Mouse (Mus musculus) embryonic facial prominence, embryonic 10.5 days (tissue): ENCODE results near the gene Cd6. TPM values are rescaled to one million over a fixed set of nuclear protein-coding genes. Genes with fewer than 3 reads are reported as not detected.

Experiments
- DNase-seq: peaks from one replicate; pipeline ENCODE4 v3.0.0-alpha.2; 2017; ENCODE audit warnings: low spot score
- H3K27ac ChIP-seq: fragments of 300-500 bp; sonication (generic); replicated peaks from 2 replicates; pipeline ENCODE4 v1.5.1; 2016; ENCODE audit warnings: mild to moderate bottlenecking
- H3K27me3 ChIP-seq: fragments of 300-500 bp; sonication (generic); replicated peaks from 2 replicates; pipeline ENCODE4 v1.6.1; 2016; ENCODE audit warnings: low read depth, mild to moderate bottlenecking; ENCODE audit not compliant: poor library complexity, severe bottlenecking
- H3K36me3 ChIP-seq: fragments of 300-500 bp; sonication (generic); replicated peaks from 2 replicates; pipeline ENCODE4 v1.6.1; 2016; ENCODE audit warnings: mild to moderate bottlenecking, moderate library complexity
- H3K4me1 ChIP-seq: fragments of 300-500 bp; sonication (generic); 2 replicates; pipeline ENCODE4 v1.6.1; 2016
- H3K4me3 ChIP-seq: fragments of 300-500 bp; sonication (generic); 2 replicates; pipeline ENCODE4 v1.5.1; 2016; ENCODE audit warnings: mild to moderate bottlenecking, moderate library complexity
- H3K9me3 ChIP-seq: fragments of 300-500 bp; sonication (generic); 2 replicates; pipeline ENCODE4 v1.6.1; 2016; ENCODE audit warnings: mild to moderate bottlenecking
- WGBS: fragments of 180-500 bp; shearing (Covaris S2); methylation state at CpG from one replicate; pipeline ENCODE4 v1.1.7; 2016; 5-methylcytosine and 5-hydroxymethylcytosine counted together
- polyA plus RNA-seq: library from polyadenylated mRNA; unstranded; fragments of >200 nt; fragmentation: Nextera tagmentation; extraction: Ambion mirVana; gene quantifications from 2 replicates; pipeline ENCODE4 v1.2.1, GENCODE M21; 2016

The Cd6 gene
- polyA plus RNA-seq, 1 experiment from 2014 or later: 0.15 TPM

DNA sequence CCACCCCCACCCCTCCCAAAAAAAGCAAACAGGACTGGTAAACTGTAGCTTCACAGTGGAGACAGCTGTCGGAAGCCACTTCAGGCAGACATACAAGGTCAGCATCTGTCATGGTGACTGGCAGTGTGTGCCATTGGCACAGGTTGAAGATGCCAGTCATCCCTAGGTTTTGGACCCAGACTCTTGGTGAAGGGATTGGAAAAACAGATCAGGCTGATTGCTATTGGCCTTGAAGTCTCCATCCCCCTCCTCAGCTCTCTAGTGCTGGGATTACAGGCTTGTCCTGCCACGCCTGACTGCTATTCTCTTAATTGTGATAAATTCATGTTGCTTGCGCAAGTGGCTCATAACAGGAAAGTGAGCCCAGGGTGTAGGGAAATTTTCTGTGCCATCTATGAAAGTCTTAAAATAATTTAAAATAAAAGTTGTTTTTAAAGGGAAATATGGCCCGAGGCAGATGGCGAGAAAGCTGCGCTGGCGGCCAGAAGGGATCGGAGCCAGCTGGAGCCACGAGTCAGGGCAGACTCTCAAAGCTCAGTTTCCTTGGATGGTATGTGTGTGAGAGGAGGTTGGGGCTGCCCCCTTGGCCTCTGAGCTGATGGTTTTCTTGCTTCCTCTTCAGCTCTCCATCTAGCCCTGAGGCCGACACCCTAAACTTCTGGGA, 44.9 kb downstream of the Cd6 start:
- H3K4me1 ChIP-seq: peaks cover 48% of the 10 kb centered on the region
- no peaks in the 10 kb centered on the region for H3K27me3 ChIP-seq
- no peak for DNase-seq
- H3K36me3 ChIP-seq: no peaks in the 10 kb centered on the region
- no peaks in the 10 kb centered on the region for H3K9me3 ChIP-seq
- no peak overlapping the region for H3K4me3 ChIP-seq
- WGBS: 72% methylated on average over 10 of the region's 10 CpGs
- no peak overlapping the region for H3K27ac ChIP-seq

DNA sequence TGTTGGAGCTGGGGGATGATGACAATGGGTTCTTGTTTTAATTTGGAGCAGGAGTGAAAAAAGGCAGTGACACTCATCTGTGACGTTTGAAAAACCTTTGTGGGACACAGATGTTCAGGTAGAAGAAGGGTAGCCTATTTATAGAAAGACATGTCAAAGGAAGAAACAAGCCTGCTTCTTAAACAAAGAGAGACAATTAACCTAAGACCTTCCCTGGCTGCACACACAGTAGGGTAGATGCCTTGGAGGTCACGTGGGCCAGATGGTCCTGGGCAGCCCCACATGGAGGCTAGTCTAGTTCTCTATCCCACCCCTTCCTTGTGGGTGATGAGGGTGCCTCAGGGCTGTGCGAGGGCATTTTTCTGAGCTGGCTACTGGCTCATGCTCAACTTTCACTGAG, 45.8 kb downstream of the Cd6 start:
- Histone ChIP-seq H3K4me3 (no peak overlapping the region), H3K9me3 (no peaks in the 10 kb centered on the region), H3K27me3 (no peaks in the 10 kb centered on the region), H3K27ac (no peak overlapping the region), H3K36me3 (no peaks in the 10 kb centered on the region), H3K4me1 (peaks cover 42% of the 10 kb centered on the region)
- 26% methylated on average over 3 of the region's 3 CpGs for WGBS
- DNase-seq: no peak

DNA sequence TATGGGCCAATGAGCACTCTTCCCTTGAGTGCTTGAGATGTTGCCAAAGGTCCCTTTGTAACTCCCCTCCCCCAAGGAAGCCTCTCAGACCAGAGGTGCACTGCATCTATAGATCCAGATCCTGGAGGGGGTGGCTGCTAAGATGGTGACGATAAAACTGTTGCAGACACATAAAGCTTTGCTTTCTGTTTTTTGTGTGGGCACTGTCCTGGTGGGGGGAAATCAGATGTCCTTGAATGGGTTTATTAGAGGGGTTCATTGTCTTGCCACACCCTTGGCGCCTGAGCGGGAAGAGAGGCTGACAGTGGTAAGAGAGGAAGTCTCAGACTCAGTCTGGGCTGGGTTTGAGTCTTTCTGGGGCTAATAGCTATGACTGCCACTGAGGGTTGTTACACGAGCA, 46.7 kb downstream of the Cd6 start:
- Histone ChIP-seq H3K27ac (no peak overlapping the region), H3K4me3 (no peak overlapping the region)
- 85% methylated on average over 4 of the region's 4 CpGs for WGBS

DNA sequence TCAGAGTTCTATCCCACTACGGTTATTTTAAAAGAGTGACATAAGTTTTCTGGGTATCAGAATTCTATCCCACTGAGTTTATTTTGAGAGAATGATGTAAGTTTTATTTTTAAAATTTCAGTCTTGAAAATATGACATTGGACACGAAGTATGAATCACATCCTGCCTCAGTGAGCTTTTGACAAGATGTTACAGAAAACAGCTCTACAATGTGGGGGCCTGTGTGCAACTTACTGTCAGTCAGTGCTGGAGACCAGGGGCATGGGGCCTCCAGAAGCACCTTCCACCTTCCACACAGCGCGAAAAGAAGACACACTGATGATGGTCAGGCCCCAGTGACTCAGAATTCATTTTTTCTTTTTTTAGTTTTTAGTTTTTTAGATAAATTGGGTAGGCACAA, 48.2 kb downstream of the Cd6 start:
- Histone ChIP-seq H3K27ac (no peak overlapping the region), H3K4me3 (no peak overlapping the region), H3K27me3 (no peaks in the 10 kb centered on the region), H3K36me3 (no peaks in the 10 kb centered on the region), H3K4me1 (peaks cover 41% of the 10 kb centered on the region), H3K9me3 (no peaks in the 10 kb centered on the region)
- DNase-seq: no peak
- 89% methylated on average over 4 of the region's 4 CpGs for WGBS

More for the DNA sequence above, 46.7 kb downstream of the Cd6 start:
- no peak for DNase-seq
- Histone ChIP-seq H3K4me1 (peaks cover 42% of the 10 kb centered on the region), H3K27me3 (no peaks in the 10 kb centered on the region), H3K9me3 (no peaks in the 10 kb centered on the region), H3K36me3 (no peaks in the 10 kb centered on the region)

DNA sequence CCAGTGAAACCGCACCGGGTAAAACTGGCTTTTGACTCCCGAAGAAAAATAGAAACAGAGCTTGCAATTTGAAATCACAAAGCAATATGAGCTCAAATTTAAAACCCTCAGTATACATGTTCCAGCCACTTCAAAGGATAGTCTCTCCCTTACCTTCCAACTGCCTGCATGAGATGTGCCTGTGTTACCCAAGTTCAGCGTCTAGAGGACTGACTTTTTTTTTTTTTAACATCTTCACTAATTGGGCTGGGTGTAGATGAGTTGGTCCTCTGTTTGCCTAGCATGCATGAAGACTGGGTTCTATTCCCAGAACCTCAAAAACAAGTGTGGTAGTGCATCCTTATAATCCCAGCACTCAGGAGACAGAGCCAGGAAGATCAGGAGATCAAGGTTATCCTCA, 53.0 kb downstream of the Cd6 start:
- Histone ChIP-seq H3K27ac (no peak overlapping the region), H3K27me3 (0 out of 2 replicates have a peak, but pooled peaks cover 5% of the 10 kb centered on the region), H3K4me3 (no peak overlapping the region), H3K36me3 (no peaks in the 10 kb centered on the region), H3K4me1 (no peaks in the 10 kb centered on the region), H3K9me3 (no peaks in the 10 kb centered on the region)
- no peak for DNase-seq
- WGBS: 91% methylated on average over 4 of the region's 4 CpGs

DNA sequence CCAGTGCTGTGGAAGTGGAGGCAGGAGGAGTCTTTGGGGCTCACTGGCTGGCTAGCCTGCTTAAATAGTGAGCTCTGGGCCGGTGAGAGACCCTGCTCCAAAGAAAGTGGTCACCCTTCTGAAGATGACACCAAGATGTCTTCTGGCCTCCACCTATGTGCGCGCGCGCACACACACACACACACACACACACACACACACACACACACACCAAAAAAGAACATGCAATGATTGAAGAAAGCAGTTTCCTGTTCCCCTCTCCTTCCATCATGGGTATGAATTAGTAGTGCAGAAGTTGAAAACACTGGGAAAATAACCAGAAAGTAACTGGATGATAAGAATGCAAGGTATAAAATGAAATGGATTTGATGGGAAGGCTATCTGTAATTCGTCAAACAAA, 55.7 kb downstream of the Cd6 start:
- Histone ChIP-seq H3K36me3 (no peaks in the 10 kb centered on the region), H3K4me3 (no peak overlapping the region), H3K27me3 (0 out of 2 replicates have a peak, but pooled peaks cover 5% of the 10 kb centered on the region), H3K9me3 (no peaks in the 10 kb centered on the region), H3K4me1 (no peaks in the 10 kb centered on the region), H3K27ac (no peak overlapping the region)
- DNase-seq: no peak
- 94% methylated on average over 6 of the region's 6 CpGs for WGBS

DNA sequence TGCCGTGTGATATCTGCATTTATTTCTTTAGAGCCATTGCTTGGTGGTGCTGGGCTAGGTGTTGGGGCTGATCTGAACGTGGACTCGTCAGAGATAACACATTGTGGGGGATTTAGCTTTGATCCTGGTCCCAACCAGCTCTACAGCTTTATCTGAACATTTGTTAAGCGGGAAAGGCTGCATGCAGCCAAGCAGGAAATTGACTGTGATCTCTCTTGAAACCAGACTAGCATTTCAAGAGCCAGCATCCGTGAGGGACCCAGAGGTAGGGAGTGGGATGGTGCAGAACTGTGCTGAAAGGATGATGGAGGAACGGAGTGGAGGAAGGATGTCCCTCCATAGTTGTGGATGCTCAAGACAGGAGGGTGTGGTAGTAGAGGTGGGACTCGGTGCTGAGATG, 56.5 kb downstream of the Cd6 start:
- Histone ChIP-seq H3K4me3 (no peak overlapping the region), H3K27me3 (0 out of 2 replicates have a peak, but pooled peaks cover 5% of the 10 kb centered on the region), H3K9me3 (no peaks in the 10 kb centered on the region), H3K36me3 (no peaks in the 10 kb centered on the region), H3K4me1 (no peaks in the 10 kb centered on the region), H3K27ac (no peak overlapping the region)
- WGBS: 80% methylated on average over 7 of the region's 7 CpGs
- DNase-seq: no peak

DNA sequence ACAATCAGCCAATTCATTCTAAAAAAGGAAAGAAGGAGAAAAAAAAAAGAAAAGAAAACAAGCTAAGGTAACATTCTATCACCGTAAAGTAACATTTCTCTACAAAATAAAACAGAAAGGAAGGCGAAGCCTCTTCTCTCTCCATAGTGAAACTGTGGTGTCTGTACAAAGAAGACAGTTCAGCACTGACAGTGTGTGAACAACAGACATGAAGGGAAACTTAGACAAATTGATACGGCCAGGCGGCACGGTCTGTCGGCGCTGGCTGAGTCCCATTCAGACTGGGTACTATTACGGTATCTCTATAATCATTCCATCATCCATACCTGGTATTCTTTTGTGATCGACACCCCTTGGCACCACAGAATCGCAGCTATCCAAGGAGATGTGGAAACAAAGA, 57.0 kb downstream of the Cd6 start:
- H3K27ac ChIP-seq: no peak overlapping the region
- 0 out of 2 replicates have a peak, but pooled peaks cover 5% of the 10 kb centered on the region for H3K27me3 ChIP-seq
- H3K36me3 ChIP-seq: no peaks in the 10 kb centered on the region
- H3K4me3 ChIP-seq: no peak overlapping the region
- H3K9me3 ChIP-seq: no peaks in the 10 kb centered on the region
- DNase-seq: no peak
- no peaks in the 10 kb centered on the region for H3K4me1 ChIP-seq
- 93% methylated on average over 10 of the region's 10 CpGs for WGBS

DNA sequence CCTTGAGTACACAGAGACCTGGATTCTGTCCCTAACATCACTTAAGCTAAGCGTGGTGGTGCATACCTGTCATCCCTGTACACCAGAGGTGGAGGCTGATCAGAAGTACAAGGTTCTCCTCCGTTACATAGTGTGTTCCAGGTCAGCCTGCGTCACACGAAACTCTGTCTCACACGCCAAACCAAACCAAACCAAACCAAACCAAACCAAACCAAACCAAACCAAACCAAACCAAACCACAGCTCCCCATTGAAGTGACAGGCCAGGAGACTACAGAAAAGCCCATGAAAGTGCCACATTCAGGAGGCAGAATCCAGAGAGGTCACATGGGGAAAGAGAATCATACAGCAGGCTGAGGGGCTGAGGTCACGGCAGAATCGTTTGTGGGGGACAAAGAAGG, 57.9 kb downstream of the Cd6 start:
- no peak for DNase-seq
- Histone ChIP-seq H3K4me1 (no peaks in the 10 kb centered on the region), H3K4me3 (no peak overlapping the region), H3K36me3 (no peaks in the 10 kb centered on the region), H3K9me3 (no peaks in the 10 kb centered on the region), H3K27me3 (0 out of 2 replicates have a peak, but pooled peaks cover 5% of the 10 kb centered on the region), H3K27ac (no peak overlapping the region)
- WGBS: 84% methylated on average over 7 of the region's 7 CpGs

DNA sequence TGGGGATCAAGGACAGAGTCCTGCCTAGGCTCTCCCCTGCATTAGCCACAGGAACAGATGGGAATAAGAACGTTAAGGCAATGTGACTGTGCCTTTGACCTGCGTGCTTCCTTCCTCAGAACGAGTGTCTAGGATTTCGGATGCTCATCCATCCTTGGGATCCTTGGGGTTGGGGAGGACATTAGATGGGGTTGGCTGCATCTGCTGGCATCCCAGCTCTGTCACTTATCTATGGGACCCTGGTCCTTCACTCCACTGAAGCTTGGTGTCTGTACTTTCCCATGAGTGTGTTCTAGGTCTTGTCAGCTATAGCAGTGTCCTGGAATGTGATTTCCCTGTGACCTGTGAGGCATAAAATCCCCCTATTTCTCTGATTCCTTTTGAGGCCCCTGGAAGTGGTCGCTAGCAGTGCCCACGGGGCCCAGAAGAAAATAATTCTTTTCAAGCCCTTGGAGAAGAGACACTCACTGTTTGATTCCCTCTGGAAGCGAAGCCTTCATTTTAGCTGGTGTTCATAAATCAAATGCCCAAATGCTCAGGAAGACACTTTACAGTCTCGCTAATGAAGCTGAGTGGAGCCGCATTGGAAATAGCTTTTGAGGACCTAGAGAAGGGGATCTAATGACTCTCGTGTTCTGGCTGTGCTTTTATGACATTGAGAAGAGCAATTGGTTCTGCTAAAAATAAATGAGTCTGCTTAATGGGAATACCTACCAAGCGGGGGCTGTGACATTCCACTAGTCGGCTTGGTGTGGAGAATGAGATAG, 60.2 kb downstream of the Cd6 start:
- Histone ChIP-seq H3K4me1 (no peaks in the 10 kb centered on the region), H3K27ac (no peak overlapping the region), H3K9me3 (no peaks in the 10 kb centered on the region), H3K27me3 (0 out of 2 replicates have a peak, but pooled peaks cover 5% of the 10 kb centered on the region), H3K36me3 (no peaks in the 10 kb centered on the region), H3K4me3 (no peak overlapping the region)
- WGBS: 78% methylated on average over 12 of the region's 12 CpGs
- DNase-seq: no peak

DNA sequence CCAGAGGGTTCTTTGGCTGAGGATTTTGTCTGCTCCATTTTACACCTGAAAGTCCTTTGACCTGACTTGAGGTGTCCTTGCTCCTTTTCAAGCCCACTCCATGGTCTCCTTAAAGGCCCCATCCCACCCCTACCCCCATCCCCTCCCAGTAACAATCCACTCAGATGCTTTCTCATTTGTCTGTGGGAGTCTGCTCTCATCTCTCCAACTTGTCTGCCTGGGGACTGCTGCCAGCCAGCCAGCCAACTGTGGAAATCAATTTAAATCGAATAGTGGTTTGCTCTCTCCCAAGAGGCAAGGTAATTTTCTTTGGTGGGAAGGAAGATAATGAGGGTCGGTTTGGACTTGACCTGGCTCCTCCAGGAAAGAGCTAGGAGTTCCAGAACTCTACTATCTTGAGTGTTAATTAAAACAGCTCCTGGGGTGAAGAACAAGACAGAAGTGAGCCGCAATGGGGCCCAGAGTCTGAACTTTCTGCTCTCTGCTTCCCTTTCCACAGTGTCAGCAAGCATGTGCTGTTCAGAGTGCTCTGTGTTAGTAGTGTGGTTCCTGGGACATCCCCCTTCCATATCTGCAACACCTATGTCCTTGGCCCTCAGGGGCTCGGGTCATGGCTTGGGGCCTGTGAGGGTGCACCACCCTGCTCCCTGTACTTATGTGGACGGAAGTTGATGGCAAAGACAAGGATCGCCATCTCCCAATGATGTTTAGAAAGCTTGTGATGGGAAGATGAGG, 61.0 kb downstream of the Cd6 start:
- DNase-seq: no peak
- no peaks in the 10 kb centered on the region for H3K9me3 ChIP-seq
- H3K27ac ChIP-seq: no peak overlapping the region
- 0 out of 2 replicates have a peak, but pooled peaks cover 3% of the 10 kb centered on the region for H3K27me3 ChIP-seq
- H3K4me3 ChIP-seq: no peak overlapping the region
- WGBS: 73% methylated on average over 6 of the region's 6 CpGs
- no peaks in the 10 kb centered on the region for H3K36me3 ChIP-seq
- no peaks in the 10 kb centered on the region for H3K4me1 ChIP-seq

DNA sequence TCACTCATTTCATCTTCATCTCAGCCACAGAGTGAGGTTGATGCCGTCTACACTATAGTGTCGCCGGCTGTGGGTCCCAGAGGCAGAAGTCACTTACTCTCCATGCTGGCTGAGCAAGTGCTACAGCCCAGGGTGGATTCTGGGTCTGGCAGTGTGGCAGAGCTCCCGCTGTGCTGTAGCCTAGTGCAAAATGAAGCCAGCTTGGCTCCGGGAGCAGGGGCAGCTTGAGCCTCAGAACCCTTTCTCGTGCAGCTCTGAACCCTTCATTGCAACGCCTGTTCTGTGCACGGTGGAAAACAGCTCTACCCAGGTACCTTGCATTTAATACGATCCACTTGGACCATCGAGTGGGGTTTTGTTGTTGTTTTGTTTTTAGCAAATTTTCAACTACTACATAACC, 62.2 kb downstream of the Cd6 start:
- no peaks in the 10 kb centered on the region for H3K9me3 ChIP-seq
- no peak overlapping the region for H3K27ac ChIP-seq
- H3K36me3 ChIP-seq: no peaks in the 10 kb centered on the region
- DNase-seq: no peak
- no peak overlapping the region for H3K4me3 ChIP-seq
- no peaks in the 10 kb centered on the region for H3K27me3 ChIP-seq
- 85% methylated on average over 10 of the region's 10 CpGs for WGBS
- no peaks in the 10 kb centered on the region for H3K4me1 ChIP-seq
